Mouse (Mus musculus): ENCODE results near the gene Gipc3. TPM values are rescaled to one million over a fixed set of nuclear protein-coding genes. Genes with fewer than 3 reads are reported as not detected.

Gene Gipc3
- total RNA-seq, 2 experiments from 2014 or later, result 1.7 to 1.8 TPM

- no peak for TF ChIP-seq CTCF (conservative IDR thresholded peaks at IDR 0.05)
- H3K4me3 ChIP-seq, result no peak overlapping the region
- no peak overlapping the region for H3K27ac ChIP-seq
- no peak for DNase-seq (ENCODE audit: low spot score in 2 of 2)
These were observed 39.0 kb upstream of the Gipc3 start for GRCm38 (mm10) chr10:81382039-81382438.

- no peak for TF ChIP-seq CTCF (conservative IDR thresholded peaks at IDR 0.05)
- no peak overlapping the region for H3K4me3 ChIP-seq
- no peak overlapping the region for H3K27ac ChIP-seq
- no peak for DNase-seq (ENCODE audit: low spot score in 2 of 2)
These were observed 36.8 kb upstream of the Gipc3 start for GRCm38 (mm10) chr10:81379809-81380378.

GRCm38 (mm10) chr10:81379183-81379553 lies 36.1 kb upstream of the Gipc3 start:
- Histone ChIP-seq H3K27ac (peak overlapping the region; percentile 50; the same call in 1 of the 2 replicates), H3K4me3 (peak overlapping the region; percentile 62)
- DNase-seq (ENCODE audit: low spot score in 2 of 2), result no peak
- TF ChIP-seq CTCF (conservative IDR thresholded peaks at IDR 0.05), result no peak

GRCm38 (mm10) chr10:81378553-81379182 lies 35.6 kb upstream of the Gipc3 start:
- DNase-seq (ENCODE audit: low spot score in 2 of 2), result peak; percentile 100
- TF ChIP-seq CTCF (conservative IDR thresholded peaks at IDR 0.05), result no peak
- H3K4me3 ChIP-seq, result peak overlapping the region; percentile 62
- H3K27ac ChIP-seq, result peak overlapping the region; percentile 50; the same call in 1 of the 2 replicates

- TF ChIP-seq CTCF (conservative IDR thresholded peaks at IDR 0.05), result no peak
- Histone ChIP-seq H3K4me3 (peak within 1 kb of the TSS; percentile 70), H3K27ac (peak within 1 kb of the TSS; percentile 92)
- peak in 1 of 2 experiments; percentile 36 for DNase-seq (ENCODE audit: low spot score in 2 of 2)
These were observed 34.9 kb upstream of the Gipc3 start, which contains the start of gene Fzr1 for GRCm38 (mm10) chr10:81377793-81378552. TSS of gene Fzr1 (minus strand) at chr10:81378516.

- H3K4me3 ChIP-seq, result peak overlapping the region; percentile 70
- no peak overlapping the region; the same call in 1 of the 2 replicates for H3K27ac ChIP-seq
- DNase-seq (ENCODE audit: low spot score in 2 of 2), result no peak
- no peak for TF ChIP-seq CTCF (conservative IDR thresholded peaks at IDR 0.05)
These were observed 34.2 kb upstream of the Gipc3 start for GRCm38 (mm10) chr10:81377362-81377664.

- no peak for DNase-seq (ENCODE audit: low spot score in 2 of 2)
- Histone ChIP-seq H3K27ac (no peak overlapping the region; the same call in 1 of the 2 replicates), H3K4me3 (peak overlapping the region; percentile 70; the same call in 1 of the 2 replicates)
- TF ChIP-seq CTCF (conservative IDR thresholded peaks at IDR 0.05), result 0 out of 2 replicates have a peak, but pooled peaks have one; percentile 4
These were observed 33.7 kb upstream of the Gipc3 start for GRCm38 (mm10) chr10:81376561-81377361.

- no peak for TF ChIP-seq CTCF (conservative IDR thresholded peaks at IDR 0.05)
- Histone ChIP-seq H3K4me3 (no peak overlapping the region), H3K27ac (no peak overlapping the region)
- DNase-seq (ENCODE audit: low spot score in 2 of 2), result no peak
These were observed 32.3 kb upstream of the Gipc3 start for GRCm38 (mm10) chr10:81375322-81375721.

- Histone ChIP-seq H3K4me3 (no peak overlapping the region), H3K27ac (no peak overlapping the region)
- TF ChIP-seq CTCF (conservative IDR thresholded peaks at IDR 0.05), result no peak
- DNase-seq (ENCODE audit: low spot score in 2 of 2), result no peak
These were observed 24.1 kb upstream of the Gipc3 start for GRCm38 (mm10) chr10:81367207-81367495.

GRCm38 (mm10) chr10:81366477-81367206 lies 23.6 kb upstream of the Gipc3 start:
- no peak for TF ChIP-seq CTCF (conservative IDR thresholded peaks at IDR 0.05)
- Histone ChIP-seq H3K27ac (peak overlapping the region; percentile 28; the same call in 1 of the 2 replicates), H3K4me3 (no peak overlapping the region)
- DNase-seq (ENCODE audit: low spot score in 2 of 2), result no peak

- no peak within 1 kb of the TSS for H3K4me3 ChIP-seq
- peak within 1 kb of the TSS; percentile 28 for H3K27ac ChIP-seq
- no peak for DNase-seq (ENCODE audit: low spot score in 2 of 2)
- no peak for TF ChIP-seq CTCF (conservative IDR thresholded peaks at IDR 0.05)
These were observed 22.8 kb upstream of the Gipc3 start, which contains the start of gene 4930404N11Rik for GRCm38 (mm10) chr10:81365672-81366476. TSS of gene 4930404N11Rik (minus strand) at chr10:81365816.

All from layer of hippocampus, adult 2 months (tissue).